Mouse (Mus musculus) right cerebral cortex, postnatal 14 days (tissue): Measurements from ENCODE around the gene L3mbtl4.

Source experiments
- DNase-seq: peaks from one replicate; pipeline ENCODE4 v3.0.0; 2022

L3mbtl4 gene

GRCm38 (mm10) chr17:68666528-68666927, 392.9 kb downstream of the L3mbtl4 start:
- DNase-seq = no peak

GRCm38 (mm10) chr17:68672088-68672504, 398.5 kb downstream of the L3mbtl4 start:
- no peak for DNase-seq

DNA sequence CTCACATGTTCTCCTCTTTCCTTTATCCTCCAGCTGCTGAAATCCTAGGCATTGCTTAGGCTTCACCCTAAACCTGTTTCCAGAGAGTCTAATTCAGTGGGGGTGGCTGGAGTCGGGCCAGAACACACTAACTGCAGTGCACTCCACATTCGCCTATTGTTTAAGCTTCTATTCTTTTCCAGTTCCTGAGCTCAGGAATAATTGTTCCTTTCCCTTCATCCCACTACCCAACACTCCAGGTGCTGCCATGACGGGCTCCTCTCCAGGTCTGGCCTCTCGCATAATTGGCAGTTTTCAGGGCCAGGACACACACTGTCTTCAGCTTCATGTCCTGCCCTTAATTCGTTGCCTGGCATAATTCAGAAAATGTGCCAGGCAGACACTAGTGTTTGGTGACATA, 437.1 kb downstream of the L3mbtl4 start:
- peak; percentile 25 for DNase-seq

- no peak for DNase-seq
Observed at GRCm38 (mm10) chr17:68711350-68711749, 437.8 kb downstream of the L3mbtl4 start.

DNA sequence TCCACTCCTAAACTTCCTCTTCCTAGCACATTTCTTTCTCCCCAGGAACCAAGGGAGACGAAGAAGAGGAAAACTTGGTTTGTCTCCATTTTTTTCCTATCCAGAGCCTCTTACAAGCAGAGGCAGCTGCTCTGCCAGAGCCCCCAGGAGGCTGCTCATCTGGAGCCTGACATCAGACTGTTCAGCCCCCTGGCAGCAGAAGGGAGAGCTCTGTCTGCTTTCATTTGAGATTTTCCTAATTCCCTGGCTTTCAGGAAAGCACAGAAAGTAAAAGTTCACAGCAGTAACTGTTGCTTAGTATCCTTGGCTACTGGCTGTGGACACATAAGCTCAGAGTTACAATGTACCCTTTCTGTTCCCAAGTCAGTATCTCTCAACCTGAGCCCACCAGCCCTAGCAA, 474.7 kb downstream of the L3mbtl4 start:
- DNase-seq = no peak

DNA sequence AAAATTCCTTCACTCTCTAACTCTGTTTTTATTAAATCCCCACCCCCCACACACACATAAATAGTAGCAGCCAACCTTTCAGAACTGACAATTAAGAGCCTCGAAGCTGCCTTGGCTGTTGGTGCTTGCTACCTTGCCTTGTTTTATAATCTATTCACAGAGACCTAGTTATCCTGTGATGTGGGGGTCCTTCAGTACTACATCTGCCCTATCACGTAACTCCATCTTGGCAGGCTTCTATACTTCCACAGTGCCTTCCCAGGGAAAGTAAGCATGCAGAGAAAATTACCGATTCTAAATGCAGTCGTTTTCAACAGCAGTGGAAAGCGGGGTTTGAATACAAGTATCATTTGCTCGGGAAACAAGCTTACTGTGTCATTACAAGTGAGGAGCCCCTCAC, 476.9 kb downstream of the L3mbtl4 start:
- no peak for DNase-seq

DNA sequence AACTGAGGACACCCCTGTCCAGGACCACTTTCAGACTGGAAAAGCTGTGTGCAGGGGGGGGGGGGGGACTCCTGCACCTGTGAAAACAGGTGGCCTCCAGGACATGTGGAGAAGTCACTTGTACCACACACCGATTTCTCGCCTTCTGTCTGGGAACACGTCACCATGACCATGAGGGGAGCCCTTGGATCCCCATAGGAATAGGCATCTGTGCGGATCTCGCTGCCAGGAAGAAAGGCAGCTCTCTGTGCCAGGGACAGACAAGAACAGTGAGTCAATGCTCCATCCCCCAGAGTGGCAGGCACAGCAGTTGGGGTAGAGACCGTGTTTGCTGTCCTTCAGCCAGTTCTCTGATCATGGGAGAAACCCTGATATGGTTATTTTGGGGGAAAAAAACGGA, 479.5 kb downstream of the L3mbtl4 start:
- no peak for DNase-seq

- DNase-seq = no peak
Observed at GRCm38 (mm10) chr17:68754789-68755188, 481.2 kb downstream of the L3mbtl4 start.

DNA sequence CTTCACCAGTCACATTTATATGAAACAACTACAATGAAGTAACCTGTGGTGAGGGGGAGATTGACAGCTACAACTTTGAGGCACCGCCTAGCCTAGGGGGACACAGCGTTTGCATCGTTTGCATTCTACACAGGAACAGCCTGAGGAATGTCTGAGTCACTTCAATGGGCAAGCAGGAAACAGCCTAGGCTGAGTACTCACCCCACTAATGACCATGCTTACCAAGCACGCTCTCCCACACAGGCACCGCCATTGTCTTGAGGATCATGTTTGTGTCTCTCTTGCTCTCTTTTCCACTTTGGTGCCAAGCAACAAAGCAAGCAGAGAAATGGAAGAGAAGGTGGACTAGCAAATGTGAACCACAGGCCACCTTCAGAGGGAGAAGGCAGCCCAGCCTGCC, 484.8 kb downstream of the L3mbtl4 start:
- no peak for DNase-seq

DNA sequence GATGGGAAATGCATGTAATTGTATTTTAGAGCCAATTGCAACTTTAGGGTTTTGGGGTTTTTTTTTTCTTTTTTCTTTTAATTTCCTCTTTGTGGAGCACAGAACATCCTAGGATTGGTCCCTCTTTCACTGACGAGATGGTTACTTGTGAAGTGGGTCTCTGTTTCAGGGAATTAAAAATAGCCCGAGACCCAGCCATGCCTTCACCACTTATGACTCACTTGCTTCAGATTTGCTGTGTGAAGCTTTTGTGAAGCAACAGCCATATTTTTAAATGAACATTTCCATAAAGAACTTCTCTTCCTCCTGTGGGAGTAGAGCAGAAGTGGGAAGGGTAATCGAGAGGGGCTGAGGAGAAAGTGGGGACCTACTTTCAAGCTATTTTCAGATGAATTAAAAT, 485.3 kb downstream of the L3mbtl4 start:
- DNase-seq = no peak

- no peak for DNase-seq
Observed at GRCm38 (mm10) chr17:68759978-68760377, 486.4 kb downstream of the L3mbtl4 start.

DNA sequence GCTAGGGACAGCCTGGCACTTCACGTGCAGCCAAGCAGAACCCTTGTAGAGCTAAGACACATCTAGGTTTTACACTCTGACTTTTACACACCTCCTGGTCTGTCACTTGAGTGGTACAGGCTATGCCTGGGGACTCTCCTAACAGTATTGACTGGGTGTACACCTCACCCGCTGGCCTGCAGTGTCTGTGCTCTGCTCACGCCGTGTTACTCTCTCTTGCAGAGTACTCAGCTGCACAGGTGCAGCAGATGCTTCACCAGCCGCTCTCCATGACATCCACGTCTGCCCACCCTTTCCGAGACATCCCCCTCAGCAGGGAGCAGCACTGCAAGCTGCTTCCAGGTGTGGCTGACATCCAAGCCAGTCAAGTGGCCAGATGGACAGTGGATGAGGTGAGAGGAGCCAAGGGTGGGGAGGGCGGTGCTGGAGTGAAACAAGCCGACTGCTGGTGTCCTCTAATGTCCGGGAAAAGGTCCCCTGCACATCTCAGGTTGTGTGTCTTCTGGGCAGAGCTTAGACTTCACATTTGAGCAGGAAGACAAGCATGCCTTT, 490.8 kb downstream of the L3mbtl4 start:
- no peak for DNase-seq

DNA sequence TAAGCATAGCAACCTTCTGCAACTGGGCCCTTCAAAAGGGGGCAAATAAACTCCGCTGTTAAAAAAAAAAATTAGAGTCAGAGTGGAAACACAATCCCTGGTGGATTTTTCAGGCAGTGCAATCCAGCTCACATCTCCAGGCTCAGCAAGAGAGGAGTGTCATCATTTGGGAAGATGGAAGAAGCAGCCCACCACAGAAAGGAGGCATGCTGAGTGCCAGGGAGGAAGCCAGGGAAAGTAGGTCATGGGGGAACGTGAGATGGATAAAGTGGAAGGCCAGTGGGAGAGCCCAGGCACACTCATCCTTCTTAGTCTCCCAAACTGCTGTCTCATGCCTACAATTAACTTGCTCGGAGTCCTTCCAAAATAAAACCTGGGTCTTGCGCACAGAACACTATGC, 496.0 kb downstream of the L3mbtl4 start:
- DNase-seq = no peak

DNA sequence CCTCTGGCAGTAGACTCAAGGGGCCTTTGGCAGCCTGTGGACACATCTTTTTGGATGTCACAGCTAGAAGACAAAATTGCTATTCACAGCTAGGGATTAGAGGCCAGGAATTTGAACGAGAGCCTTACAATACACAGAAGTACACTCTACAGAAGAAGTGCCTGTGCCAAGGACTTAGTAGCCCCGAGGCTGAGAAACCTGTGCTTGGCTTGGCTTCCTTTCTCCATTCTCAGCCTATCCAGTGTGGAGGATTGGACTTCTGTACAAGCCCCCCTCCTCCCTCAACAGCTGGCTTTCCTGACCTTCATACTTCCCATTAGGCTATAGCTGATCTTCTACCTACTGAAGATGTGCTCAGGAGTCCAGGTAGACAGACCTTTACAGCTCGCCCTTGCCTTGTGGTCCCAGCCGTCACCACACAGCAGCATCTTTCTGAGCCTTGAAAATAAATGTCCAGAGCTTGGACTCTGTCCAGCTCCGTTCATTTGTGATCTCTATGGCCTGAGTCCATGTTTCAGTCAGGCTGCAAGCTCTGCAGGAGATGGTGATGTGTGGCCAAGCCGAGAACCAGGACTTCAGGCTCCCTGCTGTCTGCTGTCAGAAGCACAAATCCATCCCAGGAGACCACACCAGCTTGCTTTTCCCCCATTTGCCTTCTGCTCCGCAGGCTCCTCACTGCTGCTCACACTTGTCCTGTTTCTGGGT, 497.6 kb downstream of the L3mbtl4 start:
- DNase-seq = no peak

DNA sequence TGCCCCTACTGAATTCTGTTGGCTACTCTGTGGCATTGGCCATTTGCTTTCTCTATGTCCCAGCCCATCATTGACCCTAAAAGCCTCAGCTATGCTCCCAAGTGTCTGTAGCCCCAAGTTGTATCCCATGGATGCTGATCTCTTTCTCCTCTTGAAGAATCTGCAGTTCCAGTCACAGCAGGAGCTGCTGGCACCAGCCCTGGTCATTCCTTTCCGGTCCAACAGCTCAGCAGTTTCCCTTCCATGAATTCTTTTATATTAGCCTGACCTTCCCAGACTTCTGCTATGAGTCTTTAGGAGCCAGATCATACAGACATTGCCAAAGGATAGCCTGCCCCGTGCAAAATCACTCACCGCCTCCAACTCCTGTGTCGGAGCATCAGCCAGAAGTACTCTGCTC, 520.1 kb downstream of the L3mbtl4 start:
- DNase-seq = no peak

DNA sequence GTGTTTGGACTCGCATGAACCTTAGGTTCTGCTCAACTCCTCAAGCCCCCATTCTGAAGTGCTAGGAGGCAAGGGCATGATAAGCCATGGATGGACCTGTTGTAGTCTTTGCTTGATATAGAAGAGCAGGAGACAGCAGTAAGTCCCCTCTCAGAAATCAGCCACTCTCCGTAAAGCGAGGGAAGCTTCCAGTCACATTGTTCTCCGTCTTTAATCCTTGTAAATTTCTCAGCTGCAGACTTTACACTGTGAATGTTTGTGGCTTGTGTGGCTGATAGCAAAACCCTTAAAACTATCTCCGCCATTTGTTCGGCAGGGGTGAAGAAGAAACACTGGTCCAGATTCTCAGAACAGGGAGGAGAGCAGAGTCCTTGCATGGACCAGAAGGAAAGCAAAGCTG, 552.7 kb downstream of the L3mbtl4 start, which contains the start of gene Tmem200c:
Tmem200c (plus strand) TSS at position 301 of the 400 bp plus-strand sequence.
- no peak for DNase-seq
